Mouse (Mus musculus) limb, embryonic 13.5 days (tissue): ENCODE data around the gene Tnrc6c. TPM values are rescaled to one million over a fixed set of nuclear protein-coding genes. Genes with fewer than 3 reads are reported as not detected.

ENCODE experiments used
- ATAC-seq: fragments of 200-750 bp; cut with Nextera tagmentation; 2 replicates; pipeline ENCODE4 v1.8.0; 2017; ENCODE audit warnings: low read depth, moderate number of reproducible peaks, moderate TSS enrichment; ENCODE audit not compliant: low FRiP score
- H3K27ac ChIP-seq: fragments of 300-500 bp; sonication (generic); 2 replicates; pipeline ENCODE4 v1.5.1; 2015; ENCODE audit warnings: inconsistent platforms, mild to moderate bottlenecking, moderate library complexity
- H3K27me3 ChIP-seq: fragments of 300-500 bp; sonication (generic); 2 replicates; pipeline ENCODE4 v1.6.1; 2015; ENCODE audit warnings: mild to moderate bottlenecking, inconsistent platforms
- H3K36me3 ChIP-seq: fragments of 300-500 bp; sonication (generic); 2 replicates; pipeline ENCODE4 v1.6.1; 2015; ENCODE audit warnings: inconsistent platforms, mild to moderate bottlenecking, moderate library complexity
- H3K4me1 ChIP-seq: fragments of 300-500 bp; sonication (generic); 2 replicates; pipeline ENCODE4 v1.6.1; 2015; ENCODE audit warnings: inconsistent platforms
- H3K4me2 ChIP-seq: fragments of 300-500 bp; sonication (generic); replicated peaks from 2 replicates; pipeline ENCODE4 v1.6.1; 2015; ENCODE audit warnings: inconsistent platforms, mild to moderate bottlenecking, moderate library complexity
- H3K4me3 ChIP-seq: fragments of 300-500 bp; sonication (generic); 2 replicates; pipeline ENCODE4 v1.5.1; 2015; ENCODE audit warnings: moderate library complexity, mild to moderate bottlenecking, inconsistent platforms
- H3K9ac ChIP-seq: fragments of 300-500 bp; sonication (generic); 2 replicates; pipeline ENCODE4 v1.6.1; 2015; ENCODE audit warnings: mild to moderate bottlenecking, inconsistent platforms
- H3K9me3 ChIP-seq: fragments of 300-500 bp; sonication (generic); 2 replicates; pipeline ENCODE4 v1.6.1; 2016; ENCODE audit warnings: inconsistent platforms
- WGBS: fragments of 180-500 bp; shearing (Covaris S2); methylation state at CpG from one replicate; pipeline ENCODE4 v1.1.7; 2015; 5-methylcytosine and 5-hydroxymethylcytosine counted together
- polyA plus RNA-seq: library from polyadenylated mRNA; unstranded; fragments of >200 nt; fragmentation: Nextera tagmentation; extraction: Ambion mirVana; gene quantifications from 2 replicates; pipeline ENCODE4 v1.2.1, GENCODE M21; 2015

Gene Tnrc6c
- polyA plus RNA-seq, 1 experiment from 2014 or later = 19.6 TPM

GRCm38 (mm10) chr11:117762246-117762645, 108.2 kb downstream of the Tnrc6c start:
- no peak overlapping the region for H3K4me3 ChIP-seq
- H3K27ac ChIP-seq = no peak overlapping the region
- no peaks in the 10 kb centered on the region for H3K9me3 ChIP-seq
- no peaks in the 10 kb centered on the region for H3K27me3 ChIP-seq
- H3K9ac ChIP-seq = no peak overlapping the region
- peaks cover 93% of the 10 kb centered on the region for H3K36me3 ChIP-seq
- no peaks in the 10 kb centered on the region for H3K4me1 ChIP-seq
- no peak for ATAC-seq
- no peak overlapping the region for H3K4me2 ChIP-seq
- WGBS = 91% methylated on average over 12 of the region's 12 CpGs

- ATAC-seq = no peak
- no peaks in the 10 kb centered on the region for H3K4me1 ChIP-seq
- H3K27ac ChIP-seq = no peak overlapping the region
- H3K9ac ChIP-seq = no peak overlapping the region
- H3K4me3 ChIP-seq = no peak overlapping the region
- H3K27me3 ChIP-seq = no peaks in the 10 kb centered on the region
- H3K36me3 ChIP-seq = peaks cover 83% of the 10 kb centered on the region
- 81% methylated on average over 9 of the region's 9 CpGs for WGBS
- no peak overlapping the region for H3K4me2 ChIP-seq
- no peaks in the 10 kb centered on the region for H3K9me3 ChIP-seq
These were observed 110.2 kb downstream of the Tnrc6c start for GRCm38 (mm10) chr11:117764319-117764718.

GRCm38 (mm10) chr11:117765361-117765760, 111.3 kb downstream of the Tnrc6c start:
- H3K4me2 ChIP-seq = no peak overlapping the region
- no peak overlapping the region for H3K27ac ChIP-seq
- no peak overlapping the region for H3K4me3 ChIP-seq
- no peaks in the 10 kb centered on the region for H3K27me3 ChIP-seq
- no peaks in the 10 kb centered on the region for H3K9me3 ChIP-seq
- H3K9ac ChIP-seq = no peak overlapping the region
- no peaks in the 10 kb centered on the region for H3K4me1 ChIP-seq
- WGBS = 94% methylated on average over 5 of the region's 5 CpGs
- peak; percentile 18; the same call in 1 of the 2 replicates for ATAC-seq
- H3K36me3 ChIP-seq = peaks cover 78% of the 10 kb centered on the region

- H3K27me3 ChIP-seq = no peaks in the 10 kb centered on the region
- H3K9ac ChIP-seq = no peak overlapping the region
- no peak overlapping the region for H3K4me2 ChIP-seq
- H3K4me1 ChIP-seq = no peaks in the 10 kb centered on the region
- H3K36me3 ChIP-seq = peaks cover 71% of the 10 kb centered on the region
- 91% methylated on average over 3 of the region's 3 CpGs for WGBS
- ATAC-seq = no peak
- H3K4me3 ChIP-seq = no peak overlapping the region
- no peaks in the 10 kb centered on the region for H3K9me3 ChIP-seq
- no peak overlapping the region for H3K27ac ChIP-seq
These were observed 112.2 kb downstream of the Tnrc6c start for GRCm38 (mm10) chr11:117766275-117766674.

GRCm38 (mm10) chr11:117768725-117769682, 114.9 kb downstream of the Tnrc6c start:
- no peak overlapping the region for H3K4me3 ChIP-seq
- H3K4me2 ChIP-seq = no peak overlapping the region
- no peaks in the 10 kb centered on the region for H3K9me3 ChIP-seq
- peaks cover 76% of the 10 kb centered on the region for H3K36me3 ChIP-seq
- H3K9ac ChIP-seq = no peak overlapping the region
- no peaks in the 10 kb centered on the region for H3K27me3 ChIP-seq
- H3K27ac ChIP-seq = no peak overlapping the region
- WGBS = 83% methylated on average over 20 of the region's 20 CpGs
- no peaks in the 10 kb centered on the region for H3K4me1 ChIP-seq
- ATAC-seq = no peak

GRCm38 (mm10) chr11:117769683-117770047, 115.6 kb downstream of the Tnrc6c start:
- 88% methylated on average over 7 of the region's 7 CpGs for WGBS
- ATAC-seq = no peak
- no peak overlapping the region for H3K4me3 ChIP-seq
- no peak overlapping the region for H3K4me2 ChIP-seq
- H3K27ac ChIP-seq = no peak overlapping the region
- H3K9me3 ChIP-seq = no peaks in the 10 kb centered on the region
- peaks cover 74% of the 10 kb centered on the region for H3K36me3 ChIP-seq
- H3K9ac ChIP-seq = no peak overlapping the region
- no peaks in the 10 kb centered on the region for H3K27me3 ChIP-seq
- H3K4me1 ChIP-seq = no peaks in the 10 kb centered on the region

GRCm38 (mm10) chr11:117770407-117770806, 116.3 kb downstream of the Tnrc6c start:
- Histone ChIP-seq H3K9me3 (no peaks in the 10 kb centered on the region), H3K27me3 (no peaks in the 10 kb centered on the region), H3K4me1 (no peaks in the 10 kb centered on the region), H3K27ac (no peak overlapping the region), H3K4me2 (no peak overlapping the region), H3K36me3 (peaks cover 74% of the 10 kb centered on the region), H3K4me3 (no peak overlapping the region), H3K9ac (no peak overlapping the region)
- no peak for ATAC-seq
- 86% methylated on average over 10 of the region's 10 CpGs for WGBS

- H3K27me3 ChIP-seq = no peaks in the 10 kb centered on the region
- WGBS = 96% methylated on average over 7 of the region's 7 CpGs
- no peak for ATAC-seq
- no peaks in the 10 kb centered on the region for H3K4me1 ChIP-seq
- H3K27ac ChIP-seq = no peak overlapping the region
- no peak overlapping the region for H3K9ac ChIP-seq
- H3K4me2 ChIP-seq = no peak overlapping the region
- H3K4me3 ChIP-seq = no peak overlapping the region
- no peaks in the 10 kb centered on the region for H3K9me3 ChIP-seq
- H3K36me3 ChIP-seq = peaks cover 72% of the 10 kb centered on the region
These were observed 118.3 kb downstream of the Tnrc6c start for GRCm38 (mm10) chr11:117772352-117772751.

- Histone ChIP-seq H3K4me1 (peaks cover 16% of the 10 kb centered on the region), H3K9me3 (no peaks in the 10 kb centered on the region), H3K4me3 (no peak overlapping the region), H3K27me3 (no peaks in the 10 kb centered on the region), H3K36me3 (peaks cover 61% of the 10 kb centered on the region), H3K4me2 (no peak overlapping the region), H3K27ac (no peak overlapping the region), H3K9ac (no peak overlapping the region)
- WGBS = 92% methylated on average over 10 of the region's 10 CpGs
- no peak for ATAC-seq
These were observed 120.8 kb downstream of the Tnrc6c start for GRCm38 (mm10) chr11:117774925-117775324.

- no peak overlapping the region for H3K4me3 ChIP-seq
- no peaks in the 10 kb centered on the region for H3K27me3 ChIP-seq
- no peak overlapping the region for H3K4me2 ChIP-seq
- ATAC-seq = no peak
- H3K9ac ChIP-seq = no peak overlapping the region
- H3K4me1 ChIP-seq = peaks cover 22% of the 10 kb centered on the region
- peaks cover 56% of the 10 kb centered on the region for H3K36me3 ChIP-seq
- 91% methylated on average over 13 of the region's 13 CpGs for WGBS
- H3K27ac ChIP-seq = no peak overlapping the region
- no peaks in the 10 kb centered on the region for H3K9me3 ChIP-seq
These were observed 121.5 kb downstream of the Tnrc6c start for GRCm38 (mm10) chr11:117775540-117775939.

GRCm38 (mm10) chr11:117776085-117776792, 122.2 kb downstream of the Tnrc6c start:
- Histone ChIP-seq H3K4me3 (no peak overlapping the region), H3K9ac (no peak overlapping the region), H3K4me1 (peaks cover 29% of the 10 kb centered on the region), H3K27me3 (peaks cover 1% of the 10 kb centered on the region; the same call in 1 of the 2 replicates), H3K36me3 (peaks cover 55% of the 10 kb centered on the region), H3K9me3 (no peaks in the 10 kb centered on the region), H3K4me2 (no peak overlapping the region), H3K27ac (no peak overlapping the region)
- ATAC-seq = no peak
- 92% methylated on average over 14 of the region's 14 CpGs for WGBS

- no peak overlapping the region for H3K9ac ChIP-seq
- 83% methylated on average over 5 of the region's 5 CpGs for WGBS
- no peak for ATAC-seq
- peaks cover 38% of the 10 kb centered on the region for H3K4me1 ChIP-seq
- no peak overlapping the region for H3K4me3 ChIP-seq
- no peak overlapping the region for H3K4me2 ChIP-seq
- H3K9me3 ChIP-seq = no peaks in the 10 kb centered on the region
- H3K27ac ChIP-seq = no peak overlapping the region
- peaks cover 48% of the 10 kb centered on the region for H3K36me3 ChIP-seq
- H3K27me3 ChIP-seq = peaks cover 10% of the 10 kb centered on the region
These were observed 123.0 kb downstream of the Tnrc6c start for GRCm38 (mm10) chr11:117777111-117777510.
